Mouse (Mus musculus): ENCODE data around the gene Map3k15.

DNA sequence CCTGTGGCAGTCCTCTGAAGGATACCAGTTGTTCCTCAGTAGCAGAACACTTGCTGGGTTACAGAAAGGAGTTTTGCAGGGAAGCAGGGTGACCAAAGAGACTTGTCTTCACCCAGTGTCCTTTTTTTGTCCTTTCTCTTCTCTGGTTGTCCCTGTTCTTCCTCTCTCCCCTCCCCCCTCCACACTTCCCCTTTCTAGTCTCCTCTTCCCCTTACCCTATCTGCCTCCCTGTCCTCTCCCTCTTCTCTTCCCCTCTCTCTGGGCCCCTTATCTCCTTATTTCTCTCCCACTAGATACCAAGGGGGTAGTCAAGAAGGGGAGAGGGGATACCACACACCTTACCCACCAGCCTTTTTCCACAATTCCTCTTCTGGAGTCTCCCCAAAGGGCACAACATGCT lies 127.8 kb downstream of the Map3k15 start:
- TF ChIP-seq CTCF (IDR thresholded peaks at IDR 0.05; ENCODE audit: borderline replicate concordance, control insufficient read depth, extremely low read depth, insufficient read depth, low read length, poor library complexity) (no peak), POLR2A (IDR thresholded peaks at IDR 0.05; ENCODE audit: control insufficient read depth, extremely low read depth, insufficient read depth, low read length, poor library complexity) (no peak)
